Mouse (Mus musculus) myocyte (in vitro differentiated cells): ENCODE data around the gene Adgrf4.

Experiments
- CEBPB ChIP-seq: IDR thresholded peaks from 2 replicates; pipeline ENCODE4 v1.6.1; 2011; ENCODE audit warnings: mild to moderate bottlenecking, moderate library complexity; ENCODE audit not compliant: poor library complexity, insufficient read depth, severe bottlenecking
- E2F4 ChIP-seq: IDR thresholded peaks from one replicate; pipeline ENCODE4 v1.6.1; 2011; ENCODE audit warnings: mild to moderate bottlenecking, control low read depth, moderate library complexity; ENCODE audit not compliant: insufficient read depth
- MYOD1 ChIP-seq, 3 experiments: IDR thresholded peaks; one replicate each; pipeline ENCODE4 v1.6.1; 2011; ENCODE audit warnings: control low read depth in 2 of 3, low read depth in 2 of 3, mild to moderate bottlenecking in 2 of 3, moderate library complexity in 1 of 3; ENCODE audit not compliant: insufficient read length in 2 of 3, control insufficient read depth in 1 of 3
- POLR2A ChIP-seq: IDR thresholded peaks from one replicate; pipeline ENCODE4 v1.6.1; 2011; ENCODE audit warnings: low read depth, mild to moderate bottlenecking, control low read depth, moderate library complexity; ENCODE audit not compliant: insufficient read length
- TCF12 ChIP-seq: IDR thresholded peaks from one replicate; pipeline ENCODE4 v1.6.1; 2011; ENCODE audit warnings: mild to moderate bottlenecking, control low read depth; ENCODE audit not compliant: poor library complexity, insufficient read depth, severe bottlenecking
- TCF3 ChIP-seq: IDR thresholded peaks from one replicate; pipeline ENCODE4 v1.6.1; 2011; ENCODE audit warnings: low read depth, control low read depth; ENCODE audit not compliant: insufficient read length

GRCm38 (mm10) chr17:42643416-42643815 is 48.7 kb downstream of the Adgrf4 start:
- TF ChIP-seq CEBPB (no peak), POLR2A (no peak), E2F4 (no peak), MYOD1 (IDR thresholded peaks at IDR 0.05; ENCODE audit: control insufficient read depth in 1 of 3, insufficient read length in 2 of 3, low read depth in 2 of 3) (no peak), TCF3 (no peak), TCF12 (no peak)
